Mouse (Mus musculus) myocyte (in vitro differentiated cells): ENCODE measurements at regions not wholly inside any gene's neighbourhood (a gene's known extent, or its start where the extent isn't known, plus 50 kb on each side); places are given as distances from the start of the nearest gene placed in this dataset.

Experiments used
- E2F4 ChIP-seq: IDR thresholded peaks from one replicate; pipeline ENCODE4 v1.6.1; 2011; ENCODE audit warnings: mild to moderate bottlenecking, control low read depth, moderate library complexity; ENCODE audit not compliant: insufficient read depth
- POLR2A ChIP-seq: IDR thresholded peaks from one replicate; pipeline ENCODE4 v1.6.1; 2011; ENCODE audit warnings: low read depth, mild to moderate bottlenecking, control low read depth, moderate library complexity; ENCODE audit not compliant: insufficient read length
- TCF12 ChIP-seq: IDR thresholded peaks from one replicate; pipeline ENCODE4 v1.6.1; 2011; ENCODE audit warnings: mild to moderate bottlenecking, control low read depth; ENCODE audit not compliant: poor library complexity, insufficient read depth, severe bottlenecking
- TCF3 ChIP-seq: IDR thresholded peaks from one replicate; pipeline ENCODE4 v1.6.1; 2011; ENCODE audit warnings: low read depth, control low read depth; ENCODE audit not compliant: insufficient read length
- USF1 ChIP-seq: IDR thresholded peaks from one replicate; pipeline ENCODE4 v1.6.1; 2011; ENCODE audit warnings: low read depth, mild to moderate bottlenecking, control low read depth, moderate library complexity

- TF ChIP-seq USF1: no peak
- TF ChIP-seq POLR2A: no peak
- TF ChIP-seq TCF3: no peak
- no peak for TF ChIP-seq TCF12
- no peak for TF ChIP-seq E2F4
Measured at GRCm38 (mm10) chr8:35960867-35961614, 195.5 kb downstream of the Gm19410 start.
